Mouse (Mus musculus): Measurements from ENCODE around the gene Nfe2l1.

The Nfe2l1 gene

DNA sequence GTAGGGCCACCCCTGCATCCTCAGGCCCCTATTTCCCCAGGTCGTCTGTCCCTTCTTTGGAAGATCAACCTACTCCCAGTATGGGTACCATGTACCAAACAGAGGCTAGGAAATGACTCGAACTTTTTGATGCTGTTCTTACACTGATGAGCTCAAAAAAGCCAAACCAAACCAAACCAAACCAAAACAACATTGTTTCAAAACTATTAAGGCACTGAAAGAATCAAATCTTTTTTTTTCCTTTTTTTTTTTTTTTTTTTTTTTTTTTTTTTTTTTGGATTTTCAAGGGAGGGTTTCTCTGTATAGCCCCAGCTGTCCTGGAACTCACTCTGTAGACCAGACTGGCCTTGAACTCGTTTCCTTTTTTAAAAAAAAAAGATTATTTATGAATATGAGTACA lies 13.9 kb upstream of the Nfe2l1 start:
- no peak for DNase-seq

- DNase-seq: no peak
Observed at GRCm38 (mm10) chr11:96840290-96840689, 10.5 kb upstream of the Nfe2l1 start.

GRCm38 (mm10) chr11:96839877-96840276 lies 10.1 kb upstream of the Nfe2l1 start:
- DNase-seq: no peak

- no peak for DNase-seq
Observed at GRCm38 (mm10) chr11:96839428-96839827, 9.7 kb upstream of the Nfe2l1 start.

DNA sequence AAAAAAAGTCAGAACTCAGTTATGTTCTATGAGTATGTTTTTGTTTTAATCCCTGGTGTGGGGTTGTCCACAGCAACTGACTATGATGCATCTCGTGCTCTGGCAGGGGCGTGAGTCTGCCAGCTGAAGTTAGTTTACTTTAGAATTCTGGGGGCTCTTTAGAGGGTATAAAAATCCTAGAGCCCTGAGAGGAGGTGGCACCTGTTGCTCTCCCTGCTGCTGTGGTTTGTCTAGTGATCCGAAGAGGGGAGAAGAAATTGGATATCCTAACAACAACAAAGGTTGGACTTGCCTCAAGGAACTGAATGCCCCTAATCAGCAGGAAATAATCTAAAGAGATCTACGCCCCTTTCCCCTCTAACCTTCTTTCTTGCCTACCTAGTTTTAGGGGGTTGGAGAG lies 8.6 kb upstream of the Nfe2l1 start:
- no peak for DNase-seq

GRCm38 (mm10) chr11:96837298-96837697 lies 7.5 kb upstream of the Nfe2l1 start:
- peak; percentile 24 for DNase-seq

GRCm38 (mm10) chr11:96834127-96834526 lies 4.4 kb upstream of the Nfe2l1 start:
- no peak for DNase-seq

GRCm38 (mm10) chr11:96832973-96833372 lies 3.2 kb upstream of the Nfe2l1 start:
- no peak for DNase-seq

- DNase-seq: no peak
Observed at GRCm38 (mm10) chr11:96832541-96832940, 2.8 kb upstream of the Nfe2l1 start.

- DNase-seq: peak; percentile 59
Observed at GRCm38 (mm10) chr11:96831516-96831915, 1.7 kb upstream of the Nfe2l1 start.

DNA sequence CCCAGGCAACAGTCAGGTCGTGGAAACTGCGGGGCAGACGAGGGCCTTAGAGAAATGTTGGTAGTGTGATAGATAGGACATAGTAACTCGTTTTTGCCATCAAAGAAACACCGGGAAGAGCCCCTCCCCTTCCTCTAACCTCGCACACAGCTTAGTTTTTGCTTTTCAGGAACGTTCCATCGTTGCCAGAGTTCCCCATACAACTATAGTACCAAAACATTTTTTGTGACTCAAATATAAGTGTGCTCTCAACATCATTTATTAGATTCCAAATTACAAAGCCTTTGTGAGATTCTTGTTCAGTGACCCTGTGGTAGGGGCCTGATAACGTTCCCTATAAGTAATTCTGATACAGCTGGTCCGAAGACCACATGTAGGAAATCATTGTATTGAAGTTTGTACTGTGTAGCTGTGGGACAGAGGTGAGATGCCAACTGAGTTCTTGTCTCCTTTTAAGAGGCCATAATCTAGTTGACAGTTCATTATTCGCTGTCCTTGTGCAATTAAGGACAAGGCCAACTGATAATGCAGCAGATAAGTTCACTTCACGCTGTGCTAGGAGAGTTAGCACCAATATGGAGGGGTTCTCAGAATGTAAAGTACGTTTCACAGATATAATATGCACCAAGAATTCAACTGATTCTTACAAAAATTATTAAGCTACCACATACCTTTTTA lies 910 bp upstream of the Nfe2l1 start:
- no peak for DNase-seq

- peak; percentile 88 for DNase-seq
Observed at GRCm38 (mm10) chr11:96829403-96829812, 360 bp downstream of the Nfe2l1 start.

DNA sequence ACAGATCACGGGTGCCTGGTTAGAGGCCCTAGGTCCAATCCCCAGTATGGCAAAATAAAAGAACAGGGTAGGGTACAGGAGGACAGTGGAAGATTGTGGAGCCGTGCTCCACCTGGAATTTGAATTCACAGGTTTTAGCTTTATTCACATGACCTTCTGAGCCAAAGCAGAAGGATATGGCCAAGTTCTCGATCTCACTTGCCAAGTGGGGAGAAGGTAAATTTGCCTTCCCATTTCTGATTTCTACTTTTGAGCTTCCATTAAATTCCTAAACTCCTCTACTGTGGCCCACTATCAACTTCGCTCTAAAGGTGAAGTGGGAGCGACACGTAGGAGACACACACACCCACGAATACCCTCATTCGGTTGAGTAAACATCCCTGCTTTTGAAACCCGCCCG lies 887 bp downstream of the Nfe2l1 start:
- no peak for DNase-seq

DNA sequence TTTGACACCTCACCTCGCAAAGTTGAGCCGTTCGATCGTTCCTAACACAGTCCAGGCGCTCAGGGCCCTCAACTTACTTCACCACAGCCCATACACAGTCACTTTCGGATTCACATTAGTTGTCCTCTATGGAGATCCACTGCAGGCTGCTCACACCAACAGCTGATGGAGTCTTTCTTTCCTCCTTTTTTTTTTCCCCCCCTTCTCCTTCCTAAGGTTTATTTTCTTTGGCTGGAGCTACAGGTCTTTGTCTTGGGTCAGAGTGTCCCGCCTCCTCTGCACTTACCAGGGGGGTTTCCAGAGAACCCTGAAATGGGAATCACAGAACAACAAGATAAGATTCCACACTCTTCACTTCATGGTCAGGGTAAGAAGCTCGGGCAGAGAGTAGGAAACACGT lies 1.9 kb downstream of the Nfe2l1 start:
- DNase-seq: no peak

GRCm38 (mm10) chr11:96827062-96827581 lies 2.6 kb downstream of the Nfe2l1 start:
- DNase-seq: peak; percentile 30

- peak; percentile 46 for DNase-seq
Observed at GRCm38 (mm10) chr11:96826481-96826880, 3.3 kb downstream of the Nfe2l1 start.

DNA sequence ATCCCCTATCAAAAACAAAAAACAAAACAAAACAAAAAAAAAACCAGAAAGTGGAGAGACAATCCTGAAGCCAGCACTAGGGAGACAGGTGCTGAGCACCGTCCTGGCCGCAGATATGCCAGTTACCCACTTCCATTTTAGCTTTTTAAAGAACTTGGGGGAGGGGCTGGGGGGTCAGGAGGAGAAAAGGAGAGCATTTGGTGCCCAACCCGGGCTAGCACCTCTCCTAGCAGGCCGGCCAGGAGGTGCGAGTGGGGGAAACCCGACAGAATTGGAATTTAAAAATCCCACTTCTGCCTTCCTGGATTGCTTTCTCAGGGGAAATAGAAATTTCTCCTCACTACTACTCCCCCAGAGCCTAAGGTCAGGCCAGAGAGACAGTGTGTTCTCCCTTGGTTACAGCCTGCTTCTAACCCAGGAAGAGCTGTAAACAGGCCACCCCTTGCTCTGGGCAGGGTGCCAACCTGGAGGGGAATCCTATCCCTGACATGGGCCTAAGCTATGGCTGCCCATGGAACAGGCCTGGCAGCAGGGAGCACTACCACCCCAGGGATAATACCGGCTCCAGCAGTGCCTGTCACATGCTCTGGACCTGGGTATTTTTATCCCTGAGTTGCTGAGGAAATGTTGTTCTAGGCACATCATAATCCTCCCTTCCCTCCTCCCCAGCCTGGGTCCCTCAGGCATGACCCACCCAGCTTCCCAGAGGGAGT lies 4.8 kb downstream of the Nfe2l1 start:
- DNase-seq: peak; percentile 57

GRCm38 (mm10) chr11:96823880-96824782 lies 5.6 kb downstream of the Nfe2l1 start:
- peak; percentile 86 for DNase-seq

- DNase-seq: no peak
Observed at GRCm38 (mm10) chr11:96823471-96823837, 6.3 kb downstream of the Nfe2l1 start.

DNA sequence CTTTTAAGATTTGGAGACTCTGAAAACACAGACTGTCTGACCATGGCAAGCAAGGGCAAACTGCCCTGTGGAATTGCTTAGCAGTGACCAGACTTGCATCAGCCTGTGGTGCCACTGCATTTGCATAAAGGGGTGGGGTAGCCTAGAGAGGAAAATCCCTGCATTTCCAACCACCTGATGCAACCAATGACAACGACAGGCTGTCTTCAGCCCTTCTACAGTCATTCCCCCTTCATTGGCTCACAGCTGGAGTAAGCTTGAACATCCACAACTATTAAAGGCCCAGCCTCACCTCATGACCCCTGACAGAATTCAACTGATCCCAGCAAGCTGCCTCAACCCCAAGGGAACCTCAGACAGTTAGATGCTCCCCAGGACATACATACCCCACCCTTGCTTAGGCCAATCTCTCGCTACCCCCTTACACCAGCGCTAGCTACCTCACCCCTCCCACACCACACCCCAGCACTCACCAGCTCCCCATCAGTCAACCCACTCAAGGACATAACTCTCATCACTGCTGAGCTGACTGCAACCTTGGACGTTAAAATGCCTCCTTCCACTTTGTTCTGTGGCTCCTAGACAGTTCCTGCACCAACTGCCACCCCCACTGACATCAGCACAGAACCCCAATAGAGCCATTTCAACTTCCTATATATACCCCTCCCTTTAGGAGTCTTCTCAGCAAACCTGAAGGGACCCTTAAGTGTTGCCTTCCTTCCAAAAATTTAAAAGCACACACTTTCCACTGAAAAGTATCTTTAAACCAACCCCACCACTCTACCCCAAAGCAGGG lies 6.9 kb downstream of the Nfe2l1 start:
- no peak for DNase-seq

DNA sequence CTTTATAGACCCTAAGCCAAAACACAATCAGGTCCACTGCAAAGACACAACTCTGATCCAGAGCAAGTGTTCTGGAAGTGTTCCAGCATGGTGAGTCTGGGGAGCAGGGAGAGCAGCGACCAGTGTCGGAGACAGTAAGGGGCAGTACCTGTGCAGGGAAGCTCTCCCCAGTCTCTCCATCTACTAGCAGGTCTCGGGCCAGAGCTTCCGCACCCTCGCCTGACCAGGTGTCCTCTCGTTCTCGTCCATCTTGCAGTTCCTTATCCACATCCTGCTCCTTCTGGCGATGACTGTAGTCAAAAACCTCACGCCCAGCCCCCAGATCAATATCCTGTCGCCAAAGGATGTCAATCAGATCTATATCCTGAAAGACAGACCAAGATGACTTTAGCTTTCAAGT lies 7.8 kb downstream of the Nfe2l1 start:
- no peak for DNase-seq

GRCm38 (mm10) chr11:96818128-96818710 lies 11.5 kb downstream of the Nfe2l1 start:
- DNase-seq: no peak
